Mouse (Mus musculus): ENCODE data around the gene Sqstm1. TPM values are rescaled to one million over a fixed set of nuclear protein-coding genes. Genes with fewer than 3 reads are reported as not detected.
A peak's percentile ranks its signal among the peaks of the same experiment; 100 is the strongest.

Gene Sqstm1
- total RNA-seq, 4 experiments from 2014 or later: 431 to 551 (median 475) TPM

- DNase-seq (ENCODE audit: low spot score): no peak
These were observed 20.1 kb upstream of the Sqstm1 start for GRCm38 (mm10) chr11:50230481-50231304.

DNA sequence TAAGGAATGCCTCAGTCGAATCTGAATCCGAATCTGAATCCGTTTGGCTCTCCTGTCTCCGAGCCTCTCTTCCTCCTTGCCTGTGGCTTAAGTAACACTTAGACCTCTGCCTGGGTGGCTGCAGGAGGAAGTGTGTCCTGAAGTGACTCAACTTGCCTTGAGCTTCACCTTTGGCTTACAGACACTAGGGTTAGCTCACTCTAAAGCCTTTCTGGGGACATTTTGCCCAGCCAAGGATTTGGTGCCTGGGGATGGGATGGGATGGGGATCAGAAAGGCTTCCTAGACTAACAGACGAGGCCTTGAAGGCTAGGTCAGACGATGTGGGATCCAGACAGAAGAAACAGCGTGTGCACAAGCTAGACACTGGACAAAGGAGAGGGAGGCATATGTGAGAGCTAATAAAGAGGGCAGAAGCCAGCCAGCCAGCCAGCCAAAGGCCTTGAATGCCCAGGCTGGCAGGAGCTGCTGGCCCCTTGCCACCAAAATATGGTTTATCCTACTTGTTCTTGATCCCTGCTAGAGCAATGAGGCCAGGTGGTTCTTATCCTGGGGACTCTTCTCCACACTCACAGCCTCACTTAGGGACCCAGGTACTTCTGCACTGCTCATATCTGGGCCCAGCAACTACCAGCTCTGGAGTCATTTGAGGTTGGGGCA lies 18.8 kb upstream of the Sqstm1 start:
- no peak for DNase-seq (ENCODE audit: low spot score)

DNA sequence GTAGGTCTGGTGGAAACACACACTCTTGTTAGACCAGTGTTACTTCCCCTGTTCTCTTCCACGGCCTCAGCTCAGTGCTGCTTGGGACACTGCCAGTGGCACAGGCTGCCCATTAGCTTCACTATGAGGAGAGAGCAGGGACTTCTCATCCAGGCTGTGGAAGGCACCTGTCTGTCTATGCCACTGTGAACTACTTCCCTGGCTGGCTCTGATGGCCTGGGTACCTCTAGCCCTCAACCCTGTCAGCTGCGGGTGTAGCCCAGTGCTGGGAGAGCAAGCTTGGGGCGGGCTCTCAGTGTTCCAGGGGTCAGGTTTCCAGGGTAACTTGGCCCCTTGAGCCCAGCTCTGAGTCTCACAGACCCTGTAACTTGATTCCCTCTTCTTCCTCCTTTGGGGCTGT lies 18.1 kb upstream of the Sqstm1 start:
- no peak for DNase-seq (ENCODE audit: low spot score)

DNA sequence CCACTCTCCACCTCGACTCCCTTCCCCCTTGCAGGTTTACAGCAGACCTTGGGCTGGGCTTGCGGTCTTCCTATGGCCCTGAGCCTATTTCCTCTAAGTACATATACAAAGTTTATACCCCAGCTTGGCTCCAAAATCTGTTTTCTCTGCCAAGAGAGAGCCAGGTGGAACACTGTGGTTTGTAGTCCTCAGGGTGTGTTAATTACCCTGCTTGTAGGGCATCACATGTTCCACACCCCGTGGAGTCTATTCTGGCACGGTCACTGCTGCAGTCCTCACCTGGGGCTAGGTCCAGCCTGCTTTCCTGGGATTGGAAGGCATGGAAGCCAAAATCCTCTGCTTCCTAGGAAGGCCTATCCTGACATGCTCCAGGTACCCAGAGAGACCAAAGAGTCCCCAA lies 17.1 kb upstream of the Sqstm1 start:
- DNase-seq (ENCODE audit: low spot score): no peak

- no peak for DNase-seq (ENCODE audit: low spot score)
These were observed 16.6 kb upstream of the Sqstm1 start for GRCm38 (mm10) chr11:50227226-50227625.

DNA sequence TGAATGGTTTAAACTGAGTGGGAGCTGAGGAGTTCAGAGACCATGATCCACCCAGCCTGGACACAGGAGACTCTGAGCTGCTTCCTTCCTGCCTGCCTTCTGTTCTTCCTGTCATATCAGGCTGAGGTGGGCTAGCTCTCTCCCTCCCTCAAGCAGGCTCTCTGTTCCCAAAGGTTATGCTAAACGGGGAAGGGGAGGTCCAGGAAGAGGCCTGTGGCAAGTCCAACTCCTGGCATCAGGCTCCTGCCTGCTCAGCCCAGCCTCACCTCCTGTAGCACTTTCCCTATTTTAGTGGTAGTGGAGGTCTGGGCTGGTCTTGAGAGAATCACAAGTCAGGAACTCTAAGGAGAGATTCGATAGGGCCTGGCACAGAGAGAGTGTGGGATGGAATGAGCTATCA lies 15.8 kb upstream of the Sqstm1 start:
- DNase-seq (ENCODE audit: low spot score): no peak

- DNase-seq (ENCODE audit: low spot score): no peak
These were observed 15.2 kb upstream of the Sqstm1 start for GRCm38 (mm10) chr11:50225611-50226378.

GRCm38 (mm10) chr11:50224671-50225530 lies 14.3 kb upstream of the Sqstm1 start:
- peak; percentile 86 for DNase-seq (ENCODE audit: low spot score)

DNA sequence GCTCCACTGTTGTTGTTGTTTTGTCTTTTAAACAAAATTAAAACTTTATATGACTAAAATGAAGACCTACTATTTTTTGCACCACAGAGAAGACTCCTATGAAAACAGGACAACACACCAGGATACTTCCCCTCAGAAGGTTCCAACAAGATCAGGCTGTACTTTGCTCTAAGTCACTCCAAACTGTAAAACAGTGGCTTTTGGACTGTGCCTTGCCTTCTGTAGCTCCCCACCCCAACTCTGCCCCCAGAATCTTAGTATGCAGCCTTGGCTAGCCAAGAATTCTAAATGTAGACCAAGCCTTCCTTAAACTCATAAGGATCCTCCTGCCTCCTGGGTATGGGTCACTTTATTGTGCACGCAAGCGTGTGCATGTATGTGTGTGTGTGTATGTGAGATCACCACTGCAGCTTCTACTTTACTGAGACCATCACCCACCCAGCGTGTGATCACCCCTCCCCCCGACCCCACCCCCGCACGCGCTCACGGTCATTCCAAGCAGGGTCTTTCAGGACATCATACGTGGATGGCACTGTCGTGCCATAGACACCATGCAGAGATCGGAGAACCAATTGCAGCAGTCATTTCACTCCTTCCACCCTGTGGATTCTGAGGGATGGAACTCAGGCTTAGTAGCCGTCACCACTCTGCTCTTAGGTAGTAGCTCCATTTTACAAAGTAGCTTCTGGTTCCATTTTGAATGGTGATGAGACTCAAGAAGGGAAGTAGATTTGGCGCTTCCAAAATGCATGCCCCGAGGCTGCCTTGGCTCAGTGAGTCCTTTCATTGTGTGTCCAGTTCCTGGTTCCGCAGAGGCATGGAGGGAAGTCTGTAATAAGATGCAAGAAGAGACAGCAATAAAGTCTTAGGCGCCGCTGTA lies 13.4 kb upstream of the Sqstm1 start:
- DNase-seq (ENCODE audit: low spot score): no peak

- no peak for DNase-seq (ENCODE audit: low spot score)
These were observed 12.1 kb upstream of the Sqstm1 start for GRCm38 (mm10) chr11:50222559-50223276.

GRCm38 (mm10) chr11:50219833-50220232 lies 9.2 kb upstream of the Sqstm1 start:
- DNase-seq (ENCODE audit: low spot score): no peak

DNA sequence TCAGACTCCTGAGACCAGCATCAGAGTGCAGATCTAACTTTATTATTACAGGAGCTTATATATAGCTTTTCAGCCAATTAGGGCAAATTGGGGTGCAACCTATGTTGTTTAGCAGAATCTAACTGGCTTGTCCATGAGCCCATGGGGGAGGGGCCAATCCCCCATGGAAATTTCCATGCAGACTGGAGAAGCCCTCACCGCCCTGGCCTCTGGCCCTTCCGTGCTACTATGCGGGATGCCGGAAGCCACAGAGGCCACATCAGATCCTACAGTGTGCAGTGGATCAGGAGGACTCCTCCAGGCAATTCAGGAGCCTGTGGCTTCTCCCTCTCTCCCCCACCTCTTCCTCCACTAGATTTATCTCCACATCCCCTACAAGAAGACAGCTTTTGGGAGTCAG lies 7.2 kb upstream of the Sqstm1 start:
- no peak for DNase-seq (ENCODE audit: low spot score)

- no peak for DNase-seq (ENCODE audit: low spot score)
These were observed 6.2 kb upstream of the Sqstm1 start for GRCm38 (mm10) chr11:50216724-50217366.

- DNase-seq (ENCODE audit: low spot score): no peak
These were observed 5.0 kb upstream of the Sqstm1 start for GRCm38 (mm10) chr11:50215633-50216032.

DNA sequence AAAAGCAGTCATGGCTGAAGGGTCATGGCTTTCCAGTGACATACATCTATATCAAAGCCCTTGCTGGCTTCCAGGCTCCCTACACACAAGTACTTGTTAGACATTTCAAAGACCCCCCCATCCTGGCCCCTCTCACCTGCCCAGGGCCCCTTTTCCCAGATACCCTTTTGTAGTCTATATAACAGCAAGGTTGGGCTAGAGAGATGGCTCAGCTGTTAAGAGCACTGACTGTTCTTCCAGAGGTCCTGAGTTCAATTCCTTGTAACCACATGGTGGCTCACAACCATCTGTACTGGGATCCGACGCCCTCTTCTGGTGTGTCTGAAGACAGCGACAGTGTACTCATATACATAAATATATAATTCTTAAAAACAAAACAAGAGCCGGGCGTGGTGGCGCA lies 4.0 kb upstream of the Sqstm1 start:
- DNase-seq (ENCODE audit: low spot score): no peak

- DNase-seq (ENCODE audit: low spot score): peak; percentile 91
These were observed 2.5 kb upstream of the Sqstm1 start for GRCm38 (mm10) chr11:50212848-50213758.

- no peak for DNase-seq (ENCODE audit: low spot score)
These were observed 1.6 kb upstream of the Sqstm1 start for GRCm38 (mm10) chr11:50212060-50212739.

All from heart, adult 8-10 months (tissue).